Mouse (Mus musculus) heart, postnatal 36 days (tissue): ENCODE measurements around the gene Rassf1. TPM values are rescaled to one million over a fixed set of nuclear protein-coding genes. Genes with fewer than 3 reads are reported as not detected.
A peak's percentile ranks its signal among the peaks of the same experiment; 100 is the strongest.
"Not testable (repeated sequence)": the region's sequence is repeated elsewhere in the genome, so short reads cannot be mapped to it uniquely, and the experiment has no call there.

Source experiments
- DNase-seq, 2 experiments: peaks; one replicate each; pipeline ENCODE4 v3.0.0; 2021 to 2022
- intact Hi-C: fragments of 180-260 bp; cut with DNase I; formaldehyde crosslinking; loops from one replicate; pipeline ENCODE4 v1.15.1; 2025
- total RNA-seq, 2 experiments: library from RNA; stranded (reverse); gene quantifications; 2 replicates each; pipeline ENCODE4 v1.2.3; 2021

Gene Rassf1
- total RNA-seq, 2 experiments from 2014 or later: 16.5 to 17.3 TPM

GRCm38 (mm10) chr9:107554319-107554825 is 3.0 kb downstream of the Rassf1 start:
- intact Hi-C loops: no loop called here
- peak; percentile 91 for DNase-seq

- intact Hi-C loops: no loop called here
- DNase-seq: peak; percentile 71 to 81
Measured at GRCm38 (mm10) chr9:107555031-107555457, 3.7 kb downstream of the Rassf1 start.

DNA sequence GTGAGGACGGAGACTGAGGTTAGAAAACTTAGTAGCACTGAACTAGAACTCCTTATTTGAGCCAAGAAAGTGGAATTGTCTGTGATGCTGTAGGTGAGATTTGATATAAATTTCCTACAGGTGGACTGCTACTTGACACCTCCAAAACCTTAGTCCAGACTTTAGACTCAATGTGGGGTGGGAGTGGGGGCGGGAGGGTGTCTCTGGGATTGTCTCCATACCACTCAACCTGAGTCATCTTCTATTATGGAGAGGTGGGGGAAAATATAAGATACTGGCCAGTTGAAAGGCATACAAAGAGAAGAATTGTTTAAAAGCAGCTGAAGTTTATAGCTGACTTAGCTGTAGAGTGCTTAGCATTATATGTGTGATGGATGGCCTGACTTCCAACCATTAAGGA is 4.3 kb downstream of the Rassf1 start:
- intact Hi-C loops: no loop called here
- DNase-seq: no peak

GRCm38 (mm10) chr9:107556346-107556745 is 5.0 kb downstream of the Rassf1 start:
- no peak for DNase-seq
- intact Hi-C loops: no loop called here

- intact Hi-C loops: no loop called here
Measured at GRCm38 (mm10) chr9:107563029-107563581, 11.8 kb downstream of the Rassf1 start, which contains the start of gene Tusc2. Tusc2 (plus strand) TSS chr9:107563255.

DNA sequence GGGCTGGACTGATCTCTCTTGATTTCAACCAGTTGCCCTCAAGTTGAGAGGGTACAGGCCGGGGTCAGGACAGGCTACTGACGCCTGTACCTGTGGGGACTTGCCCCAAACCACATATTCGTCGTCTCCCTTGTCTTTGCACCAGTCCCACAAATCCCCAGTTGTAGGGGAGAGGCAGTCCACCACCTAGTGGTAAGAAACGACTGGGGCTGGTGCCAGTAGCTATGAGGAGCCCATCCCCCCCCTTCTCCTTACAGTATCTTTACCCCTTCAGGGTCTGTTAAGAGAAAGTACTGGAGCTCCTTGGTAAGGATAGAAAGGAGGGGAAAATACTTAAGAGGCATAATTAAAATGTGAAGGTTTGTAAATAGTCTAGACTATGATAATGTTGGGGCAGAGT is 14.2 kb downstream of the Rassf1 start:
- not testable (repeated sequence) for DNase-seq

More at GRCm38 (mm10) chr9:107563029-107563581, 11.8 kb downstream of the Rassf1 start, which contains the start of gene Tusc2:
- peak; percentile 92 to 93 for DNase-seq

DNA sequence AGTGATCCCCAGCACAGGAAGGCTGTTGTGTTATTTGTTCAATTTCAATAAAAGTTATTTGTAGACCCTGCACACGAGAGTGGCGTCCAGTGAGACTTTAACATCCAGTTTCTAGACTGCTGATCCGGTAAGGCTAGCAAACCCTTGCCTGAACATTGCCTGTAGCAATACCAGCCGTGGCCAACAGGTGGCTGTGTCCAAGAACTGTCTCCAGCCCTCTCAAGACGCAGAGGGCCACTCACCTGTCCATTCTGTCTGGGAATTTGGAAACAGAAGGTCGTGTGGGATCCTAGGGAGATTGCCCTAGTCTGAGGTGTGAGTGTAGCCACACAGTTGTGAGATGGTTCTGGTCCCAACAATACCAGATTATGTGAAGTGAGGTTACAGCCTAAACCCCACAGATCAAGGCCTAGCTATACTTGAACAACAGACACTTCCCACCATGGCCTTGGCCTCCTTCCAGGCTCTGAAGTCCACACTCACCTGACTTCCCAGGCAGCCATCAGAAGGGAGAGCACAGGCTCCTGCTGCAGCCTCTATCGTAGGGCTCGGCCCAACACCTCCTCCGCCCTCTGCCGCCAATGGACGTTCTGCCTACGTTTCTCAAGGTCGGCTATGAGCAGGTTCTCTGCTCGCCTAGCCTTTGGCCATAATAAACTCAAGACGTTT is 14.8 kb downstream of the Rassf1 start:
- peak; percentile 86 to 93 for DNase-seq
- intact Hi-C loops: loop anchor here (5.0 kb wide), 1 partner anchor 66 kb away; no protein-coding TSS in a partner anchor

More for the DNA sequence above, 14.2 kb downstream of the Rassf1 start:
- intact Hi-C loops: loop anchor here (5.0 kb wide), 1 partner anchor 67 kb away; no protein-coding TSS in a partner anchor

- intact Hi-C loops: loop anchor here (5.0 kb wide), 1 partner anchor 65 kb away; no protein-coding TSS in a partner anchor
- DNase-seq: peak; percentile 61 to 62
Measured at GRCm38 (mm10) chr9:107566855-107567254, 15.5 kb downstream of the Rassf1 start.

- intact Hi-C loops: loop anchor here (5.0 kb wide), 1 partner anchor 64 kb away; no protein-coding TSS in a partner anchor
- peak in 1 of 2 experiments; percentile 53 for DNase-seq
Measured at GRCm38 (mm10) chr9:107567702-107568319, 16.5 kb downstream of the Rassf1 start, which contains the start of gene Hyal2. Hyal2 (plus strand) TSS chr9:107567945.

GRCm38 (mm10) chr9:107568331-107569261 is 17.2 kb downstream of the Rassf1 start:
- intact Hi-C loops: loop anchor here (1.0 to 5.0 kb wide), 2 partner anchors 12 to 64 kb away; partner anchors contain the start of gene Hyal3
- DNase-seq: peak; percentile 83 to 90

- no peak for DNase-seq
- intact Hi-C loops: loop anchor here (1.0 to 5.0 kb wide), 2 partner anchors 11 to 63 kb away; partner anchors contain the start of gene Hyal3
Measured at GRCm38 (mm10) chr9:107569270-107569669, 17.9 kb downstream of the Rassf1 start.

- intact Hi-C loops: no loop called here
Measured at GRCm38 (mm10) chr9:107570016-107570415, 18.7 kb downstream of the Rassf1 start.

DNA sequence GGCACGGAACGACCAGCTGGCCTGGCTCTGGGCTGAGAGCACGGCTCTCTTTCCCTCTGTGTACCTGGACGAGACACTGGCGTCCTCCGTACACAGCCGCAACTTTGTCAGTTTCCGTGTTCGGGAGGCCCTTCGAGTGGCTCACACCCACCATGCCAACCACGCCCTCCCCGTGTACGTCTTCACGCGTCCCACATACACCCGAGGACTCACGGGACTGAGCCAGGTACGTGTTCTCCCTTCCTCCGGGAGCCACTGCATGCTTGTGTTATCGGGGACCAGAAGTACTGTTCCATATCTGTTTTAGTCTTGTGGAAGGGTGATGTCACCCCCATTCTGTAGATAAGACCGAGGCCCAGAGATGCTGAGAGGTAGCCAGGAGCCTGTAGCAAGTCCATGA is 19.5 kb downstream of the Rassf1 start:
- intact Hi-C loops: no loop called here
- DNase-seq: no peak

More at GRCm38 (mm10) chr9:107570016-107570415, 18.7 kb downstream of the Rassf1 start:
- DNase-seq: no peak

DNA sequence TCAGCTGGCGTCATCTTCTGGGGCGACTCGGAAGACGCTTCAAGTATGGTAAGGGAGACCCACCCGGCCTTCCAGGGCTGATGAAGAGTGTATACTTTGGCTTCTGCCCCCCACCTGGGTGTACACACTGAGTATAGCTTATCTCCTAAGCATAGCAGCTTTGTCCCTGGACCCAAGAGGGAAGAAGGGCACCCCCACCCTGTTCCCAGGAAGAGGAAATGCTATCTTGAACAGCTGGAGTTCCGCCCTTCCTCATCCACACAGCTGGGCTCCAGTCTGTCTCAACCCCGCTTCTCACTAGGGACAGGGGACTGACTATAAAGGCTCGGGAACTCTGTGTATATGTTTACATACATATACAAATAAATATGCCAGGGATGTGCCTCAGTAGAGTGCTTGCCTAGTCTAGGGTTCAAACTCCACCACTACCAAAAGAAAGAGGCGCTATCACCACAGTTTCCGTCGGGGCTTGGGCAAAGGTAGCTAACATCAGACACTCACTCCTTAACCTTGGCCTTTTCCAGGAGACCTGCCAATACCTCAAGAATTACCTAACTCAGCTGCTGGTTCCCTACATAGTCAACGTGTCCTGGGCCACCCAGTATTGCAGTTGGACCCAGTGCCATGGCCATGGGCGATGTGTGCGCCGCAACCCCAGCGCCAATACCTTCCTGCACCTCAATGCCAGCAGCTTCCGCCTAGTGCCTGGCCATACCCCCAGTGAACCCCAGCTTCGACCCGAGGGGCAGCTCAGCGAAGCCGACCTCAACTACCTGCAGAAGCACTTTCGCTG is 20.4 kb downstream of the Rassf1 start:
- intact Hi-C loops: no loop called here
- peak in 1 of 2 experiments; percentile 49 for DNase-seq

- intact Hi-C loops: no loop called here
Measured at GRCm38 (mm10) chr9:107572327-107572662, 20.9 kb downstream of the Rassf1 start.

GRCm38 (mm10) chr9:107573774-107574173 is 22.4 kb downstream of the Rassf1 start:
- DNase-seq, intact Hi-C loops: not testable (repeated sequence)

More at GRCm38 (mm10) chr9:107572327-107572662, 20.9 kb downstream of the Rassf1 start:
- no peak for DNase-seq

DNA sequence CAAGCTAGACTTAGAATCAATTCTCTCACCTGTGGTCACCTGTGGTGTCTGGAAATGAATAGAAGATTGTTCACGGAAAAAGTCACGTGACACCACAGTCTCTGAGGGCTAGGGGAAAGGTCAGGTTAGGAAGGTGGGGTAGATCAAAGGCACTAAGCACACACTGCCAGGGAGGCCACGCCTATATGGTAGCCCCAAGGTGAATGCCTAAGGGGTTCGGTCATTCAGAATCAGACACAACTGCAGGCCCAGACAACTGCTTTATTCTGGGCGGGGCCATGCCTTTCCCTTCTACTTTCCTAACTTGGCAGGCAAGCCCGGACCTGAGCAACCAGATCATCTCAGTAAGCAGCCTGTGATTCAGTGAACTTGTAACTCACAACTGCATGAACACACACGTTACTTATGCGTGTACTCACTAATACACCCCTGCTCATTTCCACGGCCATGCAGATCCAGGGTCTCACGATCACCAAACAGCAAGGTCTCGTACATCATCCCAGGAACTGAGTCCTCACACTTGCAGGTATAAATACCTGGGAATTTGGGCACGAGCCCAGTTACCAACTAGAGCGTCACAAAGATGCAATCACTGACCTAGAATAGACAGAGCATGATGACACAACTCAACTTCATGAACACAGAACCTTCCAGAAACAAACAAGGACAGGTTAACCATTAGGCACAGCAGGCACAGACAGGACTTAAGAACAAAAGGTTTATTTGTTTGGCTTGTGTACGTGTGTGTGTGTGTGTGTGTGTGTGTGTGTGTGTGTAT is 24.4 kb downstream of the Rassf1 start:
- no peak for DNase-seq
- intact Hi-C loops: no loop called here
